ENCODE assay signal across 6 mouse cellular contexts in the genomic region with DNA sequence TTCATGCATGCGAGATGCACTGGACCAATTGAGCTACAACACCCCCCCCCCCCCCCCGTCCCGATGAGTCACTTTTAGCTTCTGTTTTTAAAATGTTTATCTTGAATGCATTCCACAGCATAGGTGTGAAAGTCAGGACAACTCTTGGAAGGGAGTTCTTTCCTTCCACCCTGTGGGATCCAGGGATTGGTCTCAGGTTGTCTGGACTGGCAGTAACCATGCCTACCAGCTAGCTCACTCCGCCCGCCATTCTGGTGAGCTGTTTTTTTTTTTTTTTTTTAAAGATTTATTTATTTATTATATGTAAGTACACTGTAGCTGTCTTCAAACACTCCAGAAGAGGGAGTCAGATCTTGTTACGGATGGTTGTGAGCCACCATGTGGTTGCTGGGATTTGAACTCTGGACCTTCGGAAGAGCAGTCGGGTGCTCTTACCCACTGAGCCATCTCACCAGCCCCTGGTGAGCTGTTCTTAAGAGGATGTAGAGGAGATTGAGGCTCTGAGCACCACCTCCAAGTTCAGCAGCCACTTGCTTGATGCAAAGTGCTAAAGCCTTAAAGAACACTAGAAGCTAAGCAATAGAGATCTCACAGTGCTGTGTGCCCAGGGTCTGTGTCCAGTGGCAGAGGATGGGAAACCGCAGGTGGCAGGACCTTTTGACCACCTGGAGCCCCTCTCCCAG. TPM values are rescaled to one million over a fixed set of nuclear protein-coding genes. Genes with fewer than 3 reads are reported as not detected.
DNase-seq lines count a peak whose midpoint lies in the region; ATAC-seq and TF ChIP-seq lines count a peak whose summit lies in the region.
"Not testable (repeated sequence)": the region's sequence is repeated elsewhere in the genome, so short reads cannot be mapped to it uniquely, and the experiment has no call there.

No protein-coding gene starts in this region.

- DNase-seq in MEL (ENCODE audit: low read depth, low spot score) = peak; percentile 70

- H3K9ac ChIP-seq in MEL (ENCODE audit: control insufficient read depth, low read depth, low read length, poor library complexity, severe bottlenecking) = peak overlapping the region; percentile 58
- not testable (repeated sequence) for H3K9ac ChIP-seq in kidney, embryonic 15.5 days; liver, embryonic 15.5 days

- not testable (repeated sequence) for H3K79me2 ChIP-seq in MEL (ENCODE audit: control insufficient read depth, insufficient read depth, low read length, poor library complexity)
- H3K79me2 ChIP-seq in macrophage (ENCODE audit: inconsistent target) = peaks cover 90% of the 10 kb centered on the region

- TF ChIP-seq POLR2A in MEL (IDR thresholded peaks at IDR 0.05; ENCODE audit: control insufficient read depth in 1 of 2, insufficient read depth in 1 of 2, low read depth in 1 of 2, low read length in 2 of 2, poor library complexity in 1 of 2); bone marrow macrophage, adult 2 months (IDR thresholded peaks at IDR 0.05; ENCODE audit: borderline replicate concordance, low read depth, low read length); small intestine, adult 2 months (IDR thresholded peaks at IDR 0.05; ENCODE audit: low read depth, low read length): not testable (repeated sequence)

- not testable (repeated sequence) for TF ChIP-seq CTCF in MEL (IDR thresholded peaks at IDR 0.05 in 2 of 3, conservative IDR thresholded peaks at IDR 0.05 in 1 of 3; ENCODE audit: control insufficient read depth in 1 of 3, insufficient read depth in 1 of 3, low read depth in 2 of 3, low read length in 3 of 3, poor library complexity in 1 of 3, severe bottlenecking in 1 of 3); bone marrow macrophage, adult 2 months (IDR thresholded peaks at IDR 0.05; ENCODE audit: low read depth, low read length); small intestine, adult 2 months (IDR thresholded peaks at IDR 0.05; ENCODE audit: extremely low read depth, insufficient read length, insufficient replicate concordance, low read depth, low read length)

- not testable (repeated sequence) for TF ChIP-seq RAD21 in MEL (IDR thresholded peaks at IDR 0.05; ENCODE audit: low read depth, low read length)

- 80% methylated on average over 8 of the region's 9 CpGs for WGBS in kidney, embryonic 15.5 days
- WGBS in liver, embryonic 15.5 days (ENCODE audit: insufficient replicate concordance) = 66% methylated on average over 9 of the region's 9 CpGs
- 80% methylated on average over 4 of the region's 9 CpGs for WGBS in macrophage (ENCODE audit: missing documents)
- 76% methylated on average over 9 of the region's 9 CpGs for WGBS in small intestine, adult 2 months

- not testable (repeated sequence) for H3K36me3 ChIP-seq in MEL (ENCODE audit: control insufficient read depth in 1 of 2, insufficient read depth in 2 of 2, low read length in 2 of 2); kidney, embryonic 15.5 days; liver, embryonic 15.5 days (replicated peaks); small intestine, adult 2 months (ENCODE audit: control insufficient read depth, insufficient read depth, low read length)
- peaks cover 43% of the 10 kb centered on the region for H3K36me3 ChIP-seq in macrophage (ENCODE audit: inconsistent target)

- peak overlapping the region; percentile 15; the same call in 1 of the 2 replicates for H3K4me2 ChIP-seq in kidney, embryonic 15.5 days
- peak overlapping the region; percentile 75 for H3K4me2 ChIP-seq in liver, embryonic 15.5 days

- ATAC-seq in kidney, embryonic 15.5 days (replicated peaks; ENCODE audit: low FRiP score); liver, embryonic 15.5 days (ENCODE audit: insufficient read depth): not testable (repeated sequence)

- H3K27ac ChIP-seq in MEL (ENCODE audit: control insufficient read depth, low read depth, low read length) = peak overlapping the region; percentile 60
- H3K27ac ChIP-seq in bone marrow macrophage, adult 2 months (ENCODE audit: insufficient read depth, low read depth, low read length) = peak overlapping the region; percentile 85
- H3K27ac ChIP-seq in kidney, embryonic 15.5 days; liver, embryonic 15.5 days (replicated peaks); small intestine, adult 2 months (ENCODE audit: insufficient read depth, low read depth, low read length): not testable (repeated sequence)
- peak overlapping the region; percentile 96 for H3K27ac ChIP-seq in macrophage

- H3K4me1 ChIP-seq in MEL (ENCODE audit: control insufficient read depth in 1 of 2, insufficient read depth in 2 of 2, low read length in 2 of 2) = peaks cover 5 to 33% of the 10 kb centered on the region in 2 experiments; a peak in 3 of 4 replicates
- peaks cover 21% of the 10 kb centered on the region for H3K4me1 ChIP-seq in bone marrow macrophage, adult 2 months (ENCODE audit: control insufficient read depth, insufficient read depth, low read length)
- H3K4me1 ChIP-seq in kidney, embryonic 15.5 days = peaks cover 23% of the 10 kb centered on the region
- H3K4me1 ChIP-seq in liver, embryonic 15.5 days (replicated peaks) = peaks cover 27% of the 10 kb centered on the region
- not testable (repeated sequence) for H3K4me1 ChIP-seq in small intestine, adult 2 months (ENCODE audit: control insufficient read depth, insufficient read depth, insufficient read length, low read length)

- H3K9me3 ChIP-seq in MEL (replicated peaks; ENCODE audit: insufficient read depth, low read length); kidney, embryonic 15.5 days (replicated peaks); liver, embryonic 15.5 days (replicated peaks): not testable (repeated sequence)

- H3K4me3 ChIP-seq in MEL (ENCODE audit: control insufficient read depth in 1 of 2, insufficient read depth in 1 of 2, low read depth in 2 of 2, low read length in 2 of 2) = peak overlapping the region; percentile 38 to 91
- H3K4me3 ChIP-seq in bone marrow macrophage, adult 2 months (ENCODE audit: insufficient read depth, low read length) = peak overlapping the region; percentile 96
- H3K4me3 ChIP-seq in kidney, embryonic 15.5 days (replicated peaks); liver, embryonic 15.5 days (replicated peaks): not testable (repeated sequence)
- H3K4me3 ChIP-seq in macrophage (ENCODE audit: inconsistent target) = peak overlapping the region; percentile 94
- peak overlapping the region; percentile 32 for H3K4me3 ChIP-seq in small intestine, adult 2 months (ENCODE audit: low read depth, low read length)

- TF ChIP-seq EP300 in MEL (IDR thresholded peaks at IDR 0.05; ENCODE audit: low read depth in 1 of 2, low read length in 2 of 2) = not testable (repeated sequence)

- not testable (repeated sequence) for H3K27me3 ChIP-seq in MEL (ENCODE audit: control insufficient read depth in 1 of 2, insufficient read depth in 2 of 2, low read length in 2 of 2); small intestine, adult 2 months (ENCODE audit: control insufficient read depth, insufficient read depth, low read length)
- H3K27me3 ChIP-seq in kidney, embryonic 15.5 days = peaks cover 24% of the 10 kb centered on the region
- peaks cover 26% of the 10 kb centered on the region for H3K27me3 ChIP-seq in liver, embryonic 15.5 days

RNA-seq across cellular contexts. Expression of a gene that starts 2.7 kb away (rescaled TPM):
- total RNA-seq in MEL (2012; rRNA removed) = 1.0 and 1.1 TPM in 2 replicates
- polyA plus RNA-seq in MEL (2012; ENCODE audit: insufficient read depth in 1 of 2, insufficient read length in 2 of 2, low read depth in 1 of 2, low replicate concordance in 2 of 2, missing spikeins in 1 of 2) (1 to 10 TPM in 1 of 2 experiments, not detected in 1; 2.6 TPM), macrophage (2018) (131 to 255 TPM (median 207 TPM) in 3 replicates)
- 132 and 141 TPM in 2 replicates for polyA plus RNA-seq in bone marrow macrophage, adult 2 months (2012; ENCODE audit: insufficient read depth, insufficient read length, missing spikeins)
- 0.91 and 1.7 TPM in 2 replicates for polyA plus RNA-seq in kidney, embryonic 15.5 days (2015; fragmentation: Nextera tagmentation; extraction: Ambion mirVana)
- polyA plus RNA-seq in liver, embryonic 15.5 days (2015; fragmentation: Nextera tagmentation; extraction: Ambion mirVana) = 2.8 and 3.4 TPM in 2 replicates
- 100 to 1,000 TPM in 19 of 26 experiments, 10 to 100 TPM in 7; 17.5 to 808 (median 224) TPM for total RNA-seq in macrophage (2018; cell fraction: chromatin; rRNA removed)
- 100 to 1,000 TPM in 24 of 26 experiments, 10 to 100 TPM in 2; 70.8 to 956 (median 317) TPM for total RNA-seq in macrophage (2018; cell fraction: cytosol; rRNA removed)
- 1,000 to 10,000 TPM in 5 of 26 experiments, 100 to 1,000 TPM in 17, 10 to 100 TPM in 4; 58.3 to 1,365 (median 493) TPM for total RNA-seq in macrophage (2018; cell fraction: nucleus; rRNA removed)
- 4.0 and 4.9 TPM in 2 replicates for polyA plus RNA-seq in small intestine, adult 2 months (2012; rRNA removed)

RNA-seq across cellular contexts. Expression of a gene that starts 25.3 kb away (rescaled TPM):
- 102 and 119 TPM in 2 replicates for total RNA-seq in MEL (2012; rRNA removed)
- polyA plus RNA-seq in MEL (2012; ENCODE audit: insufficient read depth in 1 of 2, insufficient read length in 2 of 2, low read depth in 1 of 2, low replicate concordance in 2 of 2, missing spikeins in 1 of 2) = 100 to 1,000 TPM in 1 of 2 experiments, not detected in 1; 103 TPM
- polyA plus RNA-seq in bone marrow macrophage, adult 2 months (2012; ENCODE audit: insufficient read depth, insufficient read length, missing spikeins) = 18.4 and 21.8 TPM in 2 replicates
- 108 and 113 TPM in 2 replicates for polyA plus RNA-seq in kidney, embryonic 15.5 days (2015; fragmentation: Nextera tagmentation; extraction: Ambion mirVana)
- 78.2 and 81.3 TPM in 2 replicates for polyA plus RNA-seq in liver, embryonic 15.5 days (2015; fragmentation: Nextera tagmentation; extraction: Ambion mirVana)
- total RNA-seq in macrophage (2018; cell fraction: chromatin; rRNA removed) = 10 to 100 TPM in 6 of 26 experiments, 1 to 10 TPM in 17, under 1 TPM in 1, not detected in 2; 0.62 to 21.0 (median 7.1) TPM
- 1 to 10 TPM; 3.1 to 8.9 (median 6.4) TPM for total RNA-seq in macrophage (2018; cell fraction: cytosol; rRNA removed)
- total RNA-seq in macrophage (2018; cell fraction: nucleus; rRNA removed) = 10 to 100 TPM in 2 of 26 experiments, 1 to 10 TPM in 24; 1.1 to 34.1 (median 5.0) TPM
- 6.0 to 44.1 TPM (median 7.6 TPM) in 3 replicates for polyA plus RNA-seq in macrophage (2018)
- polyA plus RNA-seq in small intestine, adult 2 months (2012; rRNA removed) = 4.8 and 8.7 TPM in 2 replicates

RNA-seq across cellular contexts. Expression of a gene that starts 36.4 kb away (rescaled TPM):
- 0.20 and 0.69 TPM in 2 replicates for total RNA-seq in MEL (2012; rRNA removed)
- polyA plus RNA-seq in MEL (2012; ENCODE audit: insufficient read depth in 1 of 2, insufficient read length in 2 of 2, low read depth in 1 of 2, low replicate concordance in 2 of 2, missing spikeins in 1 of 2) = under 1 TPM in 1 of 2 experiments, not detected in 1; 0.28 TPM
- 8.8 and 9.1 TPM in 2 replicates for polyA plus RNA-seq in bone marrow macrophage, adult 2 months (2012; ENCODE audit: insufficient read depth, insufficient read length, missing spikeins)
- 10.0 and 11.9 TPM in 2 replicates for polyA plus RNA-seq in kidney, embryonic 15.5 days (2015; fragmentation: Nextera tagmentation; extraction: Ambion mirVana)
- polyA plus RNA-seq in liver, embryonic 15.5 days (2015; fragmentation: Nextera tagmentation; extraction: Ambion mirVana) = 1.0 and 1.1 TPM in 2 replicates
- 1 to 10 TPM in 11 of 26 experiments, under 1 TPM in 8, not detected in 7; 0.38 to 3.7 (median 1.2) TPM for total RNA-seq in macrophage (2018; cell fraction: chromatin; rRNA removed)
- 1 to 10 TPM in 20 of 26 experiments, under 1 TPM in 6; 0.51 to 7.5 (median 2.2) TPM for total RNA-seq in macrophage (2018; cell fraction: cytosol; rRNA removed)
- 10 to 100 TPM in 8 of 26 experiments, 1 to 10 TPM in 14, under 1 TPM in 4; 0.85 to 22.2 (median 5.7) TPM for total RNA-seq in macrophage (2018; cell fraction: nucleus; rRNA removed)
- 1.0 to 8.5 TPM (median 1.9 TPM) in 3 replicates for polyA plus RNA-seq in macrophage (2018)
- polyA plus RNA-seq in small intestine, adult 2 months (2012; rRNA removed) = 126 and 144 TPM in 2 replicates

RNA-seq across cellular contexts. Expression of a gene that starts 49.5 kb away (rescaled TPM):
- 83.6 and 84.7 TPM in 2 replicates for total RNA-seq in MEL (2012; rRNA removed)
- polyA plus RNA-seq in MEL (2012; ENCODE audit: insufficient read depth in 1 of 2, insufficient read length in 2 of 2, low read depth in 1 of 2, low replicate concordance in 2 of 2, missing spikeins in 1 of 2) = 100 to 1,000 TPM in 1 of 2 experiments, not detected in 1; 103 TPM
- 24.3 and 28.5 TPM in 2 replicates for polyA plus RNA-seq in bone marrow macrophage, adult 2 months (2012; ENCODE audit: insufficient read depth, insufficient read length, missing spikeins)
- 62.6 and 66.5 TPM in 2 replicates for polyA plus RNA-seq in kidney, embryonic 15.5 days (2015; fragmentation: Nextera tagmentation; extraction: Ambion mirVana)
- 22.3 and 22.5 TPM in 2 replicates for polyA plus RNA-seq in liver, embryonic 15.5 days (2015; fragmentation: Nextera tagmentation; extraction: Ambion mirVana)
- 10 to 100 TPM in 22 of 26 experiments, 1 to 10 TPM in 4; 8.5 to 28.9 (median 17.0) TPM for total RNA-seq in macrophage (2018; cell fraction: chromatin; rRNA removed)
- 10 to 100 TPM in 24 of 26 experiments, 1 to 10 TPM in 2; 9.1 to 26.5 (median 19.4) TPM for total RNA-seq in macrophage (2018; cell fraction: cytosol; rRNA removed)
- 10 to 100 TPM in 21 of 26 experiments, 1 to 10 TPM in 5; 8.0 to 30.6 (median 14.2) TPM for total RNA-seq in macrophage (2018; cell fraction: nucleus; rRNA removed)
- 19.7 to 37.4 TPM (median 26.3 TPM) in 3 replicates for polyA plus RNA-seq in macrophage (2018)
- 8.0 and 15.6 TPM in 2 replicates for polyA plus RNA-seq in small intestine, adult 2 months (2012; rRNA removed)

Comparison
In these comparisons a context has a peak if more than half of its experiments do, and no peak if none do; other contexts are left out.
1. RNA of a gene that starts 2.7 kb away (polyA plus RNA-seq): 131 to 255 TPM in macrophage and 132 to 141 TPM in bone marrow macrophage, adult 2 months; 4.0 to 4.9 TPM in small intestine, adult 2 months, 2.8 to 3.4 TPM in liver, embryonic 15.5 days, 2.6 TPM in MEL and 0.91 to 1.7 TPM in kidney, embryonic 15.5 days; every median in the first group is over 10 times any median in the second.